Mouse (Mus musculus): Measurements from ENCODE around the gene Grb10. TPM values are rescaled to one million over a fixed set of nuclear protein-coding genes. Genes with fewer than 3 reads are reported as not detected.

Gene Grb10
- polyA plus RNA-seq, 1 experiment, result 5.3 TPM

DNA sequence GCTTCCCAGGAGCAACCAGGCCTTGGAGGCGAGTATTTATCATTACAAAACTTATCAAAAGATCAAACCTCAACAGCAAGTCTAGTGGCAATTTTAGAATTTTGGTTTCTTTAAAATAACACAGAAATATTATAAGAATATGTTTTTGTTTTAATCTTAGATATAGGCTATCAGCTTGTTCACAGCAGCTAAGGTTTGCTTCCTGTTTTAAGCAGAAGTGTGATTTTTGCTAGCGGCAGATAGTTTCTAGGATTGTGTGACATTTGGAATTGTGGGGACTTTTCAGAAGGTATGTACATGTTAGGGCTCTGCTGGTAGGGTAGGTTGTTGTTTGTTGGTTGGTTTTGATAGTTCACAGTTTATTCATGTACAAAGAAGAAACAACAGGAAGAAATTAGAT lies 143.0 kb downstream of the Grb10 start:
- no peaks in the 10 kb centered on the region for H3K36me3 ChIP-seq (ENCODE audit: control insufficient read depth, insufficient read depth, low read length)
- TF ChIP-seq POLR2A (IDR thresholded peaks at IDR 0.05; ENCODE audit: low read depth, low read length), result no peak
- no peak for DNase-seq (ENCODE audit: low read depth in 1 of 2, low spot score in 2 of 2)
- no peak overlapping the region for H3K27ac ChIP-seq (ENCODE audit: insufficient read depth, low read length)
- H3K4me1 ChIP-seq (ENCODE audit: control insufficient read depth, insufficient read depth, insufficient read length), result no peaks in the 10 kb centered on the region
- WGBS, result 60% methylated on average over 2 of the region's 2 CpGs
- H3K27me3 ChIP-seq (ENCODE audit: control insufficient read depth, insufficient read depth, low read length), result no peaks in the 10 kb centered on the region
- H3K4me3 ChIP-seq (ENCODE audit: extremely low read depth, insufficient read depth, insufficient read length), result no peak overlapping the region

DNA sequence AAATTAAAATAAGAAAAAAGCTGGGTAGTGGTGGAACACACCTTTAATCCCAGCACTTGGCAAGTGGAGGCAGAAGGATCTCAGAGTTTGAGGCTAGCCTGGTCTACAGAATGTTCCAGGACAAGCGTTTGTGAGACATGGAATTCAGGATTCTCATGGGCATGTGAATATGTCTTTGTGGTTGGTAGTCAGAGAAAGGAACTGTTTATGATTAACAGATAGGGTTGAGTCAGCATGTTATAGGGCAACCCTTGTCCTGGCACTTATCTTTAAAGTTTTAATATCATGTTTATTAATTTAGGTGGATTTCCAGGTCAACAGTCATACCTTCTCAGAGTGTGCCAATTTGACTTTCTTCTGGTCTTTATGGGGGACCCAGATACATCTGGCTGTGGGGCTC lies 144.7 kb downstream of the Grb10 start:
- Histone ChIP-seq H3K36me3 (ENCODE audit: control insufficient read depth, insufficient read depth, low read length) (no peaks in the 10 kb centered on the region), H3K4me1 (ENCODE audit: control insufficient read depth, insufficient read depth, insufficient read length) (no peaks in the 10 kb centered on the region), H3K27me3 (ENCODE audit: control insufficient read depth, insufficient read depth, low read length) (no peaks in the 10 kb centered on the region), H3K27ac (ENCODE audit: insufficient read depth, low read length) (no peak overlapping the region), H3K4me3 (ENCODE audit: extremely low read depth, insufficient read depth, insufficient read length) (no peak overlapping the region)
- WGBS, result 79% methylated on average over 1 of the region's 1 CpGs
- no peak for DNase-seq (ENCODE audit: low read depth in 1 of 2, low spot score in 2 of 2)
- no peak for TF ChIP-seq CTCF (IDR thresholded peaks at IDR 0.05; ENCODE audit: extremely low read depth, insufficient read depth, insufficient read length, insufficient replicate concordance)
- TF ChIP-seq POLR2A (IDR thresholded peaks at IDR 0.05; ENCODE audit: low read depth, low read length), result no peak

- Histone ChIP-seq H3K36me3 (ENCODE audit: control insufficient read depth, insufficient read depth, low read length) (no peaks in the 10 kb centered on the region), H3K27ac (ENCODE audit: insufficient read depth, low read length) (no peak overlapping the region), H3K4me3 (ENCODE audit: extremely low read depth, insufficient read depth, insufficient read length) (no peak overlapping the region), H3K27me3 (ENCODE audit: control insufficient read depth, insufficient read depth, low read length) (no peaks in the 10 kb centered on the region), H3K4me1 (ENCODE audit: control insufficient read depth, insufficient read depth, insufficient read length) (peaks cover 3% of the 10 kb centered on the region; the same call in 1 of the 2 replicates)
- WGBS, result 85% methylated on average over 10 of the region's 10 CpGs
- no peak for DNase-seq (ENCODE audit: low read depth in 1 of 2, low spot score in 2 of 2)
- no peak for TF ChIP-seq CTCF (IDR thresholded peaks at IDR 0.05; ENCODE audit: extremely low read depth, insufficient read depth, insufficient read length, insufficient replicate concordance)
- TF ChIP-seq POLR2A (IDR thresholded peaks at IDR 0.05; ENCODE audit: low read depth, low read length), result no peak
Measured at GRCm38 (mm10) chr11:11892993-11893602, 145.4 kb downstream of the Grb10 start.

GRCm38 (mm10) chr11:11891832-11892231 lies 146.7 kb downstream of the Grb10 start:
- Histone ChIP-seq H3K27me3 (ENCODE audit: control insufficient read depth, insufficient read depth, low read length) (no peaks in the 10 kb centered on the region), H3K4me1 (ENCODE audit: control insufficient read depth, insufficient read depth, insufficient read length) (peaks cover 3% of the 10 kb centered on the region; the same call in 1 of the 2 replicates), H3K36me3 (ENCODE audit: control insufficient read depth, insufficient read depth, low read length) (no peaks in the 10 kb centered on the region), H3K4me3 (ENCODE audit: extremely low read depth, insufficient read depth, insufficient read length) (no peak overlapping the region), H3K27ac (ENCODE audit: insufficient read depth, low read length) (no peak overlapping the region)
- DNase-seq (ENCODE audit: low read depth in 1 of 2, low spot score in 2 of 2), result no peak
- TF ChIP-seq POLR2A (IDR thresholded peaks at IDR 0.05; ENCODE audit: low read depth, low read length) (no peak), CTCF (IDR thresholded peaks at IDR 0.05; ENCODE audit: extremely low read depth, insufficient read depth, insufficient read length, insufficient replicate concordance) (no peak)

DNA sequence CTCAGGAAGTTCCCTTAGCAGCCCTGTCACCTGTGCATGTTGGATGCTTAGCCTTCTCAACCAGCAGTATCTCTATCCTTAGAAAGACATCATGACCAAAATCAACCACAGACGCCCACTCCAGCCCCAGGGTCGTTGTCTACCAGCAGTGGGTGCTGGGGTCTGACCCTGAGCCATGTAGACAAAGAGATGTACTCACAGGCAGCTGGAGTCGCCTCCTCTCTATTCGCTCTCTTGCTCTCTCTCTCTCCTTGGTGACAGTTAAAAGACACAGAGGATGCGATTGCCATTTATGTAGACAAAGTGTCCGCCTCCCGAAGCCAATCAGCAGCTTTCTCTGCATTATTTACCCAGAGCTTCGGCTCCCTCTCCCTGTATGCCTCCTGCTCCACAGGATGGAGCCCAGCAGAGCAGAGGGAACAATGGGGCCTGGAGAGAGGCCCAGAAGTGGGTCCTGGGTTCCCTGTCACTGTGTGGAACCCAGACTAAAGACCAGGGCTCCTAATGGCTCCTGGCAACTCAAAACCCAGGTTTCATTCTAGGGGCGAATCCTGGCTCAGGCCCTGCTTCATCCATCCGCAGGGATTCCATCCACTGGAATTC lies 148.2 kb downstream of the Grb10 start:
- Histone ChIP-seq H3K36me3 (ENCODE audit: control insufficient read depth, insufficient read depth, low read length) (no peaks in the 10 kb centered on the region), H3K27ac (ENCODE audit: insufficient read depth, low read length) (no peak overlapping the region), H3K27me3 (ENCODE audit: control insufficient read depth, insufficient read depth, low read length) (no peaks in the 10 kb centered on the region), H3K4me1 (ENCODE audit: control insufficient read depth, insufficient read depth, insufficient read length) (peaks cover 3% of the 10 kb centered on the region; the same call in 1 of the 2 replicates), H3K4me3 (ENCODE audit: extremely low read depth, insufficient read depth, insufficient read length) (no peak overlapping the region)
- no peak for DNase-seq (ENCODE audit: low read depth in 1 of 2, low spot score in 2 of 2)
- 87% methylated on average over 10 of the region's 10 CpGs for WGBS
- TF ChIP-seq CTCF (IDR thresholded peaks at IDR 0.05; ENCODE audit: extremely low read depth, insufficient read depth, insufficient read length, insufficient replicate concordance) (no peak), POLR2A (IDR thresholded peaks at IDR 0.05; ENCODE audit: low read depth, low read length) (no peak)

GRCm38 (mm10) chr11:11888727-11889126 lies 149.8 kb downstream of the Grb10 start:
- no peaks in the 10 kb centered on the region for H3K27me3 ChIP-seq (ENCODE audit: control insufficient read depth, insufficient read depth, low read length)
- H3K4me3 ChIP-seq (ENCODE audit: extremely low read depth, insufficient read depth, insufficient read length), result no peak overlapping the region
- TF ChIP-seq POLR2A (IDR thresholded peaks at IDR 0.05; ENCODE audit: low read depth, low read length), result no peak
- TF ChIP-seq CTCF (IDR thresholded peaks at IDR 0.05; ENCODE audit: extremely low read depth, insufficient read depth, insufficient read length, insufficient replicate concordance), result no peak
- H3K36me3 ChIP-seq (ENCODE audit: control insufficient read depth, insufficient read depth, low read length), result no peaks in the 10 kb centered on the region
- 13% methylated on average over 3 of the region's 3 CpGs for WGBS
- no peak for DNase-seq (ENCODE audit: low read depth in 1 of 2, low spot score in 2 of 2)
- peaks cover 3% of the 10 kb centered on the region; the same call in 1 of the 2 replicates for H3K4me1 ChIP-seq (ENCODE audit: control insufficient read depth, insufficient read depth, insufficient read length)
- no peak overlapping the region for H3K27ac ChIP-seq (ENCODE audit: insufficient read depth, low read length)

GRCm38 (mm10) chr11:11888051-11888450 lies 150.4 kb downstream of the Grb10 start:
- Histone ChIP-seq H3K27ac (ENCODE audit: insufficient read depth, low read length) (no peak overlapping the region), H3K36me3 (ENCODE audit: control insufficient read depth, insufficient read depth, low read length) (no peaks in the 10 kb centered on the region), H3K4me1 (ENCODE audit: control insufficient read depth, insufficient read depth, insufficient read length) (peaks cover 3% of the 10 kb centered on the region; the same call in 1 of the 2 replicates), H3K27me3 (ENCODE audit: control insufficient read depth, insufficient read depth, low read length) (no peaks in the 10 kb centered on the region), H3K4me3 (ENCODE audit: extremely low read depth, insufficient read depth, insufficient read length) (no peak overlapping the region)
- 85% methylated on average over 3 of the region's 3 CpGs for WGBS
- TF ChIP-seq CTCF (IDR thresholded peaks at IDR 0.05; ENCODE audit: extremely low read depth, insufficient read depth, insufficient read length, insufficient replicate concordance), result no peak
- no peak for TF ChIP-seq POLR2A (IDR thresholded peaks at IDR 0.05; ENCODE audit: low read depth, low read length)
- DNase-seq (ENCODE audit: low read depth in 1 of 2, low spot score in 2 of 2), result no peak
